Mouse (Mus musculus) v-Abl transformed pro-B cells (cell line): Measurements from ENCODE around the gene 6430531B16Rik.

Source experiments
- in situ Hi-C, 2 experiments: fragments of 400-800 bp; cut with MboI; formaldehyde crosslinking; loops; one replicate each; pipeline ENCODE4 v1.15.1; 2025; ENCODE audit not compliant: unreplicated experiment in 2 of 2

The 6430531B16Rik gene

GRCm38 (mm10) chr7:139978278-139978892, at the start of gene 6430531B16Rik:
TSS of gene 6430531B16Rik (minus strand) at chr7:139978755.
- in situ Hi-C loops: loop anchor here (5.0 to 10.0 kb wide), 2 partner anchors 89 to 176 kb away; partner anchors contain the start of gene Sprn (in 1 of the 2)

GRCm38 (mm10) chr7:140011336-140011735, 32.8 kb upstream of the 6430531B16Rik start:
- in situ Hi-C loops: no loop called here

- in situ Hi-C loops: no loop called here
Observed at GRCm38 (mm10) chr7:140007781-140008180, 29.2 kb upstream of the 6430531B16Rik start.

- in situ Hi-C loops: no loop called here
Observed at GRCm38 (mm10) chr7:140006861-140007611, 28.5 kb upstream of the 6430531B16Rik start.

GRCm38 (mm10) chr7:140004666-140005065, 26.1 kb upstream of the 6430531B16Rik start:
- in situ Hi-C loops: no loop called here

- in situ Hi-C loops: no loop called here
Observed at GRCm38 (mm10) chr7:140001086-140001740, 22.7 kb upstream of the 6430531B16Rik start.

GRCm38 (mm10) chr7:139998691-139999350, 20.3 kb upstream of the 6430531B16Rik start:
- in situ Hi-C loops: no loop called here

- in situ Hi-C loops: no loop called here
Observed at GRCm38 (mm10) chr7:139994676-139995075, 16.1 kb upstream of the 6430531B16Rik start.

GRCm38 (mm10) chr7:139994202-139994601, 15.6 kb upstream of the 6430531B16Rik start:
- in situ Hi-C loops: no loop called here

- in situ Hi-C loops: no loop called here
Observed at GRCm38 (mm10) chr7:139993532-139993931, 15.0 kb upstream of the 6430531B16Rik start.

- in situ Hi-C loops: no loop called here
Observed at GRCm38 (mm10) chr7:139992406-139992805, 13.9 kb upstream of the 6430531B16Rik start, which contains the start of gene Adam8. TSS of gene Adam8 (minus strand) at chr7:139992562.

GRCm38 (mm10) chr7:139990864-139991394, 12.4 kb upstream of the 6430531B16Rik start:
- in situ Hi-C loops: no loop called here

GRCm38 (mm10) chr7:139988272-139988671, 9.7 kb upstream of the 6430531B16Rik start:
- in situ Hi-C loops: no loop called here

- in situ Hi-C loops: no loop called here
Observed at GRCm38 (mm10) chr7:139984505-139984904, 6.0 kb upstream of the 6430531B16Rik start.

- in situ Hi-C loops: no loop called here
Observed at GRCm38 (mm10) chr7:139982058-139982457, 3.5 kb upstream of the 6430531B16Rik start.

- in situ Hi-C loops: no loop called here
Observed at GRCm38 (mm10) chr7:139980778-139981177, 2.2 kb upstream of the 6430531B16Rik start.

GRCm38 (mm10) chr7:139979011-139979719, 610 bp upstream of the 6430531B16Rik start:
- in situ Hi-C loops: loop anchor here (5.0 to 10.0 kb wide), 2 partner anchors 88 to 176 kb away; partner anchors contain the start of gene Sprn (in 1 of the 2)

- in situ Hi-C loops: loop anchor here (5.0 to 10.0 kb wide), 2 partner anchors 92 to 179 kb away; partner anchors contain the start of gene Sprn (in 1 of the 2)
Observed at GRCm38 (mm10) chr7:139975471-139975870, 3.1 kb downstream of the 6430531B16Rik start.

GRCm38 (mm10) chr7:139974307-139974706, 4.2 kb downstream of the 6430531B16Rik start:
- in situ Hi-C loops: loop anchor here in 1 of 2 experiments (5.0 to 25.0 kb wide), 3 partner anchors 83 to 813 kb away; partner anchors contain the start of genes Sprn and Syce1
